Mouse (Mus musculus) liver, adult 2 months (tissue): Measurements from ENCODE around the gene Poln.

Experiments
- CTCF ChIP-seq: fragments of 200-500 bp; IDR thresholded peaks from 2 replicates; pipeline ENCODE4 v1.5.1; 2011; ENCODE audit warnings: low read depth, low read length, control low read depth
- POLR2A ChIP-seq: fragments of 200-500 bp; IDR thresholded peaks from 2 replicates; pipeline ENCODE4 v1.6.1; 2011; ENCODE audit warnings: low read length, control low read depth; ENCODE audit not compliant: insufficient read depth; ENCODE audit errors: extremely low read depth

DNA sequence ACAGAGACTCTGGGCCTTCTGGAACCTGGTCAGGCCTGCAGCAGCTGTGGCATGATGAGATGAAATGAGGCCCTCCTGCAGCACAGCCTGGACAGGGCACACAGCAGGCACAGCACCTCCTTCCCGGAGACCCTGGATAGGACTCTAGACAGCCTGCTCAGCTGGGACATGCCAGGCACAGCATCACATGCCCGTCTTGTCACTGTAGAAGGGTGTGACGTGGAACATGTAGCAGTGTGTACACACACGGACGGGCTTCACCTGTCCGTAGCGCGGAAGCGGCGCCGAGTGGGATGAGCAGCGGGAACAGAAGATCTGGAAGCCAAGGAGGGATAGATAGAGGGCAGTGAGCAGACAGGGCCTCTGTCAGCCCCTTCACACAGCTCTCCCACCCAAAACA is 26.5 kb upstream of the Poln start:
- no peak for TF ChIP-seq POLR2A
- TF ChIP-seq CTCF: no peak
